ENCODE assay signal across 12 mouse cellular contexts in the genomic region with DNA sequence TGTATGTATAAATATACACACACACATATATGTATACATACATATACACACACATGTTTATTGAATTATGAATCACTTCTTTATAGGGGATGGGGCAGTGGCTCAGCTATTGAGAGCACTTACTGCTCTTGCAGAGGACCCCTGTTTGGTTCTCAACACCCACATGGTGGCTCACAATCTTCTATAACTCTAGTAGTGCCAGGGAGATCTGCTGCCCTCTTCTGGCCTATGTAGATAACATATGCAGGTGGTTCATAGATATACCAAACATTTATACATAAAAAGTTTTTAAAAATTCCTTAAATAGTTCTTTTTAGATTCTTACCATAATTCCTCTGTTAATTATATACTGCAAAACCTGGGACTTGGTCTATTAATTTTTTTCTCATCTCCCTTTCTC.
A peak's percentile ranks its signal among the peaks of the same experiment; 100 is the strongest.
DNase-seq lines count a peak whose midpoint lies in the region; ATAC-seq and TF ChIP-seq lines count a peak whose summit lies in the region.
"Had no signal": no experiment of that assay in that cellular context is flagged by ENCODE, and none has a peak within 500 bp of the region (broad histone marks: within the 10 kb centered on the region; RNA-seq: fewer than 3 reads in every experiment).

No protein-coding gene starts in this region.

- POLR2A ChIA-PET in Patski (lab: Charles Lee), result no interaction called here

- no peak overlapping the region for H3K4me3 ChIP-seq in left cerebral cortex, adult 2 months
- H3K4me3 ChIP-seq: liver, embryonic 15.5 days had no signal

- peak; percentile 37 for TF ChIP-seq CTCF in left cerebral cortex, adult 2 months (IDR thresholded peaks at IDR 0.05)
- peak; percentile 67 for TF ChIP-seq CTCF in Patski (IDR thresholded peaks at IDR 0.05)

- H3K27ac ChIP-seq in left cerebral cortex, adult 2 months, result no peak overlapping the region
- H3K27ac ChIP-seq: hindbrain, postnatal 0 days; liver, embryonic 15.5 days had no signal

- intact Hi-C loops in left cerebral cortex, adult 2 months (cut with DNase I), result no loop called here

- in situ Hi-C loops in Patski (cut with MboI; ENCODE audit: low pct_unique_long_range_greater_than_20kb), result no loop called here

- ATAC-seq in Patski, result no peak
- ATAC-seq: hindbrain, postnatal 0 days had no signal

- CTCF ChIA-PET in Patski (lab: Charles Lee), result interaction anchor here (0.9 to 2.2 kb wide), 6 partner anchors 9 to 46 kb away, joined by 3 to 10 read pairs (median 4); no protein-coding TSS in a partner anchor

- no peak for DNase-seq in left cerebral cortex, adult 2 months (ENCODE audit: extremely low spot score in 1 of 2, low spot score in 2 of 2)
- DNase-seq in left cerebral cortex, adult 9 months (ENCODE audit: low spot score in 2 of 2), result no peak
- peak; percentile 42 for DNase-seq in 3T3-L1 (ENCODE audit: low read depth, low spot score)
- DNase-seq in 416B (ENCODE audit: low read depth), result peak; percentile 64
- no peak for DNase-seq in Patski (ENCODE audit: low read depth, low spot score)
- DNase-seq in MN1 (ENCODE audit: low spot score), result no peak
- DNase-seq in kidney, adult 18-20 months, result no peak
- DNase-seq: cerebellum, adult 11-12 months; heart, postnatal 14 days; kidney, postnatal 4 days had no signal

- H3K27me3 ChIP-seq in Patski, result no peaks in the 10 kb centered on the region
- H3K27me3 ChIP-seq: liver, embryonic 15.5 days had no signal

Comparison
In these comparisons a context has a peak if more than half of its experiments do, and no peak if none do; other contexts are left out.
1. DNase-seq: peak in 3T3-L1 (single experiment) and 416B (single experiment); none in left cerebral cortex, adult 2 months (0 of 2), left cerebral cortex, adult 9 months (0 of 2), Patski (single experiment), MN1 (single experiment) and kidney, adult 18-20 months (single experiment).